Comparison of ENCODE assay signal across 24 mouse cellular contexts in genomic region chr8:11063058-11063457, GRCm38 (mm10).
"Had no signal": no experiment of that assay in that cellular context is flagged by ENCODE, and none has a peak within 500 bp of the region (broad histone marks: within the 10 kb centered on the region; RNA-seq: fewer than 3 reads in every experiment).

No protein-coding gene starts in this region.

- H3K36me3 ChIP-seq: hindbrain, embryonic 10.5 days; hindbrain, embryonic 12.5 days; limb, embryonic 13.5 days; limb, embryonic 15.5 days; liver, embryonic 13.5 days; liver, embryonic 15.5 days had no signal

- H3K9ac ChIP-seq: hindbrain, embryonic 12.5 days; hindbrain, embryonic 14.5 days; limb, embryonic 13.5 days; limb, embryonic 15.5 days; liver, embryonic 13.5 days; liver, embryonic 15.5 days had no signal

- H3K4me2 ChIP-seq: heart, embryonic 11.5 days; hindbrain, embryonic 12.5 days; hindbrain, embryonic 14.5 days; limb, embryonic 13.5 days; limb, embryonic 15.5 days; liver, embryonic 13.5 days; liver, embryonic 15.5 days had no signal

- H3K27me3 ChIP-seq: hindbrain, embryonic 12.5 days; limb, embryonic 15.5 days; liver, embryonic 13.5 days; liver, embryonic 15.5 days had no signal

- DNase-seq: gastrocnemius, adult 2 months; gastrocnemius, postnatal 10 days; gastrocnemius, postnatal 25 days; heart, adult 11 months; heart, adult 2 months; heart, postnatal 10 days; heart, postnatal 4 days; kidney, adult 18-20 months; kidney, adult 8-10 months; kidney, postnatal 10 days; kidney, postnatal 25 days; kidney, postnatal 4 days; left cerebral cortex, postnatal 4 days; liver, embryonic 13.5 days had no signal

- H3K4me3 ChIP-seq: gastrocnemius, adult 2 months; heart, adult 2 months; hindbrain, embryonic 10.5 days; hindbrain, embryonic 12.5 days; layer of hippocampus, adult 2 months; limb, embryonic 13.5 days; limb, embryonic 15.5 days; liver, embryonic 13.5 days; liver, embryonic 15.5 days had no signal

- H3K4me1 ChIP-seq: limb, embryonic 13.5 days; limb, embryonic 15.5 days; liver, embryonic 13.5 days had no signal

- H3K27ac ChIP-seq: gastrocnemius, adult 2 months; heart, adult 2 months; hindbrain, embryonic 10.5 days; hindbrain, embryonic 12.5 days; hindbrain, embryonic 14.5 days; limb, embryonic 13.5 days; limb, embryonic 15.5 days; liver, embryonic 13.5 days; liver, embryonic 15.5 days had no signal

- ATAC-seq: hindbrain, embryonic 16.5 days; inflammation-experienced regulatory T-cells, adult 6 months had no signal

- H3K9me3 ChIP-seq: hindbrain, embryonic 10.5 days; hindbrain, embryonic 12.5 days; limb, embryonic 13.5 days; limb, embryonic 15.5 days; liver, embryonic 13.5 days; liver, embryonic 15.5 days had no signal
